Mouse (Mus musculus) bone marrow, adult 2 months (tissue): ENCODE measurements around the gene Stox2.

Experiments used
- CTCF ChIP-seq: fragments of 200-500 bp; IDR thresholded peaks from 2 replicates; pipeline ENCODE4 v1.5.1; 2011; ENCODE audit warnings: low read length, control low read depth; ENCODE audit not compliant: control insufficient read depth, insufficient read depth
- POLR2A ChIP-seq: fragments of 200-500 bp; IDR thresholded peaks from 2 replicates; pipeline ENCODE4 v1.6.1; 2011; ENCODE audit warnings: low read depth, mild to moderate bottlenecking, control low read depth, low read length, borderline replicate concordance; ENCODE audit not compliant: control insufficient read depth

DNA sequence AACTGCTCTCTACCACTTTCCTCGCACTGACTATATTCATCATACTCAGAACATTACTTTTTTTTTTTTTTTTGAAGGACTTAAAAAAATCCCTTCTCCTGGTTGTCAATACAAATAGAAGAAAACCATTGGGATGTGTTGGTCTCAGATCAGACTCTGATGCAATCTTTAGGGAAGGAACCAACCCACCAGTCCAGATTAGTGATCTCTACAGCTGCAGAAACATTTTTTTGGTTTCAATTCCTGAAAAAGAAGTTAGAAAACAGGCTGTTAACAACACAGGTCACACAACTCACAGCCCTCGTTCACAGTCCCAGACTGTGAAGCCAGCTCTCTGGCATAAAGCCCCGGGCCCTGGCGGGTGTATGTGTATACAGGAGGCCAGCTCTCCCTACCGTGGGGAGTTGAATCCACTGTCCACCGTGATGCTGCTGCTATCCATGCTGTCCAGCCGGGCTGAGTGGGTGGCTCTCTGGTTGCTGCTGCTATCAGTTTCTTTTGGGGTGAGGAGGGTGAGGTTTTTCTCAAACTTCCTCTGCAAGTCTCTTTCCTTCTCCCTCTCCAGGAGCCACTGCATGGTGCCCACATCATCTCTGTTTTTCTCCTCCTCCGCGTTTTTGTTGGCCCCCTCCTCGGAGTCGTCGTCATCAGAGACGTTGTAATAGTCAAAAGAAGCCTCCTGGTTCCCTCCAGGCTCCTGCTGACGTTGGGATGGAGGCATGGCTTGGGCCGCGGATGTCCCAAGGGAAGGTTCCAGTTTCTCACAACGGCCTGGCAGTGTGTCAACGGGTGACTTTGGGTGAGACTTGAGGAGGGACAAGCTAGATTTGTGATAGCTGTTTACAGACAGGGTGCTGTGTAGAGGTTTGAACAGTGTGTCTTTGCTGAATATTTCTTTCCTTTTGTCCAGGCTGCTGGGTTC is 254.5 kb downstream of the Stox2 start:
- no peak for TF ChIP-seq CTCF
- TF ChIP-seq POLR2A: no peak
